20 mouse cellular contexts compared by ENCODE assay signal in the genomic region with DNA sequence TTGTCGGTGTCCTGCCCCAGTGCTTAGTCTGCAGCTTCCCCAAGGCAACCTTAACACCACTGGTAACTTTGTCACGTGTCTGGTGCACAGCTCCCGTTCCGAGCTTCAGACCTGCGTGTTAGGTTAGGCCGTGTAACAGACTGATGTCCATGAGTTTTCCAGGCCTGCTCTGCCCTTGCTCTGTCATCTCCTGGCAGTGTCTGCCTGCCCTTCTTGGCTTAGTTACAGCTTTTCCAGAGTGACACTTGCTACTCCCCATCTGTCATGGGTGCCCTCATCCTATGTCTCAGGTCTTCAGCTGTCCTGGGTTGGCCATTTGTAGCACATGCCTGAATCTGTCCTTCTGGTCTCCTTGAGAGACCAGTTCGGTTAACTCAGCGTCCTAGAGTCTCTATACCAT. TPM values are rescaled to one million over a fixed set of nuclear protein-coding genes. Genes with fewer than 3 reads are reported as not detected.
A peak's percentile ranks its signal among the peaks of the same experiment; 100 is the strongest.
DNase-seq lines count a peak whose midpoint lies in the region; TF ChIP-seq lines count a peak whose summit lies in the region.
"Not testable (repeated sequence)": the region's sequence is repeated elsewhere in the genome, so short reads cannot be mapped to it uniquely, and the experiment has no call there.
"Had no signal": no experiment of that assay in that cellular context is flagged by ENCODE, and none has a peak within 500 bp of the region (broad histone marks: within the 10 kb centered on the region; RNA-seq: fewer than 3 reads in every experiment).

No protein-coding gene starts in this region.

- 68% methylated on average over 7 of the region's 8 CpGs for WGBS in heart, adult 2 months
- WGBS in kidney, adult 2 months, result 49% methylated on average over 7 of the region's 8 CpGs
- WGBS in liver, adult 2 months, result 85% methylated on average over 7 of the region's 8 CpGs

- not testable (repeated sequence) for H3K27me3 ChIP-seq in heart, adult 2 months (ENCODE audit: control insufficient read depth, insufficient read depth, low read length); kidney, adult 2 months (replicated peaks; ENCODE audit: control insufficient read depth, insufficient read depth, low read length); liver, adult 2 months (ENCODE audit: control insufficient read depth, insufficient read depth, low read length)

- not testable (repeated sequence) for TF ChIP-seq POLR2A in heart, adult 2 months (IDR thresholded peaks at IDR 0.05; ENCODE audit: insufficient read depth, low read depth, low read length); kidney, adult 2 months (IDR thresholded peaks at IDR 0.05; ENCODE audit: low read depth, low read length); liver, adult 2 months (IDR thresholded peaks at IDR 0.05; ENCODE audit: extremely low read depth, insufficient read depth, low read length)

- H3K4me3 ChIP-seq in gastrocnemius, adult 2 months; heart, adult 2 months; kidney, adult 2 months (ENCODE audit: insufficient read depth, low read depth, low read length); liver, adult 2 months (ENCODE audit: insufficient read depth, low read depth, low read length): not testable (repeated sequence)

- intact Hi-C loops in gastrocnemius, adult 2 months (cut with DNase I); heart, adult 2 months (cut with DNase I): not testable (repeated sequence)

- TF ChIP-seq CTCF in gastrocnemius, adult 2 months (IDR thresholded peaks at IDR 0.05); heart, adult 2 months (IDR thresholded peaks at IDR 0.05); kidney, adult 2 months (conservative IDR thresholded peaks at IDR 0.05; ENCODE audit: insufficient read depth, insufficient read length, low read depth, low read length); liver, adult 2 months (IDR thresholded peaks at IDR 0.05; ENCODE audit: low read depth, low read length): not testable (repeated sequence)

- not testable (repeated sequence) for H3K79me2 ChIP-seq in heart, adult 2 months (replicated peaks; ENCODE audit: control insufficient read depth, insufficient read depth, low read length); liver, adult 2 months (ENCODE audit: control insufficient read depth, insufficient read depth, low read length)

- TF ChIP-seq EP300 in heart, adult 2 months (IDR thresholded peaks at IDR 0.05; ENCODE audit: insufficient read depth, low read depth, low read length), result not testable (repeated sequence)

- peak; percentile 63 to 87 for DNase-seq in adrenal gland, adult (ENCODE audit: inconsistent age in 2 of 2, low spot score in 1 of 2)
- peak; percentile 35 for DNase-seq in adrenal gland, postnatal 25 days
- peak; percentile 40 to 44 for DNase-seq in cerebellum, adult 18-20 months
- peak; percentile 60 to 71 for DNase-seq in cerebellum, postnatal 10 days
- DNase-seq in gastrocnemius, adult 2 months, result peak; percentile 47
- DNase-seq in heart, adult 2 months, result peak; percentile 31 to 34
- peak; percentile 50 for DNase-seq in kidney, adult 2 months
- peak; percentile 20 for DNase-seq in liver, adult 2 months (ENCODE audit: extremely low read depth, low read depth, low spot score)

- H3K9ac ChIP-seq in heart, adult 2 months (ENCODE audit: low read depth, low read length); liver, adult 2 months (ENCODE audit: low read depth, low read length): not testable (repeated sequence)

- H3K4me1 ChIP-seq in heart, adult 2 months (ENCODE audit: control insufficient read depth, insufficient read depth, low read length); kidney, adult 2 months (ENCODE audit: control insufficient read depth, insufficient read depth, low read length); liver, adult 2 months (ENCODE audit: control insufficient read depth, insufficient read depth, low read length): not testable (repeated sequence)

- not testable (repeated sequence) for H3K36me3 ChIP-seq in heart, adult 2 months (ENCODE audit: control insufficient read depth, insufficient read depth, low read length); kidney, adult 2 months (ENCODE audit: control insufficient read depth, insufficient read depth, low read length)
- H3K36me3 ChIP-seq in liver, adult 2 months (ENCODE audit: control insufficient read depth, insufficient read depth, low read length), result peaks cover 28% of the 10 kb centered on the region

- peak overlapping the region; percentile 53 for H3K27ac ChIP-seq in gastrocnemius, adult 2 months
- H3K27ac ChIP-seq in heart, adult 2 months; liver, adult 2 months (replicated peaks; ENCODE audit: insufficient read depth, low read depth, low read length): not testable (repeated sequence)
- H3K27ac ChIP-seq in kidney, adult 2 months (ENCODE audit: insufficient read depth, low read depth, low read length), result peak overlapping the region; percentile 28; the same call in 1 of the 2 replicates

RNA-seq across cellular contexts. Expression of a gene that starts 2.1 kb away (rescaled TPM):
- 27.9 and 29.6 TPM in 2 replicates for total RNA-seq in adrenal gland, postnatal 25 days (2021)
- 10 to 100 TPM; 17.3 to 22.9 TPM for total RNA-seq in gastrocnemius, adult 2 months (2021)
- total RNA-seq in heart, adult 2 months (2021), result 10 to 100 TPM; 15.7 to 15.8 TPM
- 3.0 and 6.7 TPM in 2 replicates for polyA plus RNA-seq in heart, adult 2 months (2012; rRNA removed)
- polyA plus RNA-seq in kidney, adult 2 months (2012; rRNA removed), result 3.0 and 4.4 TPM in 2 replicates
- 10.5 TPM in 2 replicates for total RNA-seq in liver, adult 2 months (2014; rRNA removed)
- polyA plus RNA-seq in liver, adult 2 months (2012; rRNA removed), result 1.8 and 2.1 TPM in 2 replicates

RNA-seq across cellular contexts. Expression of a gene that starts 19.5 kb away (rescaled TPM):
- total RNA-seq in adrenal gland, postnatal 25 days (2021), result 54.1 and 69.7 TPM in 2 replicates
- total RNA-seq in gastrocnemius, adult 2 months (2021), result 10 to 100 TPM; 14.1 to 16.9 TPM
- total RNA-seq in heart, adult 2 months (2021), result 10 to 100 TPM; 22.1 to 28.9 TPM
- 44.9 and 46.0 TPM in 2 replicates for polyA plus RNA-seq in heart, adult 2 months (2012; rRNA removed)
- 90.6 and 121 TPM in 2 replicates for polyA plus RNA-seq in kidney, adult 2 months (2012; rRNA removed)
- total RNA-seq in liver, adult 2 months (2014; rRNA removed), result 44.9 and 51.8 TPM in 2 replicates
- polyA plus RNA-seq in liver, adult 2 months (2012; rRNA removed), result 36.9 and 39.7 TPM in 2 replicates

RNA-seq across cellular contexts. Expression of a gene that starts 19.8 kb away (rescaled TPM):
- 0.24 and 1.8 TPM in 2 replicates for total RNA-seq in adrenal gland, postnatal 25 days (2021)
- under 1 TPM in 1 of 2 experiments, not detected in 1; 0.38 TPM for total RNA-seq in gastrocnemius, adult 2 months (2021)
- not detected for total RNA-seq in heart, adult 2 months (2021)
- 0.20 TPM in 1 of 2 replicates, not detected in the other for polyA plus RNA-seq in heart, adult 2 months (2012; rRNA removed)
- polyA plus RNA-seq in kidney, adult 2 months (2012; rRNA removed), result 0.30 and 1.0 TPM in 2 replicates
- 0.07 TPM in 1 of 2 replicates, not detected in the other for total RNA-seq in liver, adult 2 months (2014; rRNA removed)
- polyA plus RNA-seq in liver, adult 2 months (2012; rRNA removed), result 0.17 TPM in 1 of 2 replicates, not detected in the other
- total RNA-seq: heart, postnatal 25 days; megakaryocyte-erythroid progenitor cell, adult 5-6 weeks; MEL had no signal
- polyA plus RNA-seq: embryonic facial prominence, embryonic 14.5 days; erythroblast, embryonic 14.5 days; forebrain, embryonic 11.5 days; forebrain, embryonic 16.5 days; heart, embryonic 14.5 days; liver, embryonic 12.5 days; liver, postnatal 0 days; lung, embryonic 16.5 days; stomach, postnatal 0 days had no signal

Comparison
In these comparisons a context has a peak if more than half of its experiments do, and no peak if none do; other contexts are left out.
1. DNase-seq: peak in every context shown above with its lines; median percentile 75 in adrenal gland, adult; 66 in cerebellum, postnatal 10 days; 50 in kidney, adult 2 months; 47 in gastrocnemius, adult 2 months; 42 in cerebellum, adult 18-20 months; 35 in adrenal gland, postnatal 25 days; 32 in heart, adult 2 months; 20 in liver, adult 2 months.